Mouse (Mus musculus): ENCODE measurements at regions not wholly inside any gene's neighbourhood (a gene's known extent, or its start where the extent isn't known, plus 50 kb on each side); places are given as distances from the start of the nearest gene placed in this dataset.

DNA sequence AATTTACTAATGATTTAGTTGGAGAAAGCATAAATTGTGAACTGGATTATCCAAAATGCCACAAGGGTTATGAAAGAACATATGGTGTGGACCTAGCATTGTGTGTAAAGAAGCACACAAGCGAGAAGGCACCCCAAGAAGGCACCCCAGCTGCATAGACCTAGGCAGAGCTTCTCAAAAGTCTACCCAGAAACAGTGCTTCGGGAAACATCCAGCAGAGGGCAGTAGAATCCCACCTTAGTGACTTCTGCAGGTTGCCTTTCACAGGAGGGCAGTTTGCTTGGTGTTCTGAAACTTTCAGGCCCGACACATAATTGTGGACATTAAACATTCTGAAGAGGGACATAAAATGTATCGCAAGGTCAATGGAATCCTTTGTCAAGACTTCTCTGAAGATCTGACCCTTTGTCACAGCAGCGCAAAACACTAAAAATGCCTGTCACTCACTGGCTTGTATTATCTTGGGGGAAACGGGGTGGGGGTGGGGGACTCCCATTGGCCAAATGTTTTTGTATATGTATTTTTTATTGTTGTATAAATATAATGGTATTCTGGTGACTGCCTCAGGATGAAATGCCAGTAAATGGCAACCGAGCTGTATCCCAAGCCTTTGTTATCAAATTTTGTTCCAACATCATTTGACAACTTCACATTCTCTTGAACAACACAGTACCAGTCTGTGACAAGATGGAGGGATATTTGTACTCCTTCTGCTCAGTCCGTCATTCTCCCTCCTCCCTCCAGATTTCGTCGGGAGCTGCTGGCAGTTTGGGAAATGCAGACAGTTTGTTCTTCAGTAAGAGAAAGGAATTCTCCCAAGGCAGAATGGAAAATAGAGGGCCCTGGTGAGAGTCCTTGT is 156.4 kb upstream of the Frg1 start:
- TF ChIP-seq E2F4 (IDR thresholded peaks at IDR 0.05; ENCODE audit: insufficient read depth), result no peak
- TF ChIP-seq POLR2A (IDR thresholded peaks at IDR 0.05; ENCODE audit: insufficient read length, low read depth), result no peak
- no peak for TF ChIP-seq MYOD1 (IDR thresholded peaks at IDR 0.05; ENCODE audit: control insufficient read depth in 1 of 3, insufficient read length in 2 of 3, low read depth in 2 of 3)

Data from myocyte (in vitro differentiated cells).